Mouse (Mus musculus): ENCODE results near the gene Gse1. TPM values are rescaled to one million over a fixed set of nuclear protein-coding genes. Genes with fewer than 3 reads are reported as not detected.

The Gse1 gene
- polyA plus RNA-seq, 1 experiment from 2014 or later = 22.2 TPM

DNA sequence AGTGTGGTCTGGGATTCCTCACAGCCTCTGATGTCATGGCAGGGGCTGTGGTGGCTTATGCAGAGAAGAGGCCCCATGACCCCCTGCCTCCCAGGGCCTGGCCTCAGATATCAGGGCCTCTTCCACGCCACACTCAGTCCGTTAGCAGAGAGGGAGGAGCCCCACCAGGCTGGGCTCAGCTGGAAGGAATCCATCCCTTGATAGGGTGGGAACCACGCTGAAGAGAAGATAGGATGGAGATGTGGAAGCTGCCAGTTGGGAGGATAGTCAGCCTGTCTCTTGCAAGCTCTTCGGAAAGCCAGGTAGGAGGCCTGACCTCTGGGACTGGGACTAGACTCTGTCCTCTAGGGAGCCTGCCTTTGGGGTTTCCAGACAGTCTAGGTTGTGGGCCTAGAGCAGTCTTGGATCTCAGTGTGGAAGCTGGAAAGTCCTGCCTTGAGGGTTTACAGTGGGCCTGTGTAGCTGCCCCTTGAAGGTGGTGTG is 270.1 kb downstream of the Gse1 start:
- Histone ChIP-seq H3K4me1 (replicated peaks; ENCODE audit: control insufficient read depth, insufficient read depth, low read length) (peaks cover 67% of the 10 kb centered on the region), H3K4me3 (ENCODE audit: low read depth, low read length) (no peak overlapping the region), H3K27me3 (ENCODE audit: control insufficient read depth, insufficient read depth, low read length) (no peaks in the 10 kb centered on the region; the same call in 1 of the 2 replicates), H3K9me3 (ENCODE audit: control insufficient read depth, low read length) (no peaks in the 10 kb centered on the region), H3K4me2 (ENCODE audit: low read depth, low read length, severe bottlenecking) (peak overlapping the region; percentile 44), H3K36me3 (ENCODE audit: control insufficient read depth, insufficient read depth, low read length) (no peaks in the 10 kb centered on the region), H3K9ac (ENCODE audit: low read length) (peak overlapping the region; percentile 39), H3K27ac (ENCODE audit: low read depth, low read length) (peak overlapping the region; percentile 42; the same call in 1 of the 2 replicates)
- ATAC-seq (replicated peaks; ENCODE audit: low FRiP score) = peak; percentile 25; the same call in 1 of the 2 replicates
- DNase-seq (ENCODE audit: low spot score) = no peak
- 17% methylated on average over 4 of the region's 4 CpGs for WGBS

DNA sequence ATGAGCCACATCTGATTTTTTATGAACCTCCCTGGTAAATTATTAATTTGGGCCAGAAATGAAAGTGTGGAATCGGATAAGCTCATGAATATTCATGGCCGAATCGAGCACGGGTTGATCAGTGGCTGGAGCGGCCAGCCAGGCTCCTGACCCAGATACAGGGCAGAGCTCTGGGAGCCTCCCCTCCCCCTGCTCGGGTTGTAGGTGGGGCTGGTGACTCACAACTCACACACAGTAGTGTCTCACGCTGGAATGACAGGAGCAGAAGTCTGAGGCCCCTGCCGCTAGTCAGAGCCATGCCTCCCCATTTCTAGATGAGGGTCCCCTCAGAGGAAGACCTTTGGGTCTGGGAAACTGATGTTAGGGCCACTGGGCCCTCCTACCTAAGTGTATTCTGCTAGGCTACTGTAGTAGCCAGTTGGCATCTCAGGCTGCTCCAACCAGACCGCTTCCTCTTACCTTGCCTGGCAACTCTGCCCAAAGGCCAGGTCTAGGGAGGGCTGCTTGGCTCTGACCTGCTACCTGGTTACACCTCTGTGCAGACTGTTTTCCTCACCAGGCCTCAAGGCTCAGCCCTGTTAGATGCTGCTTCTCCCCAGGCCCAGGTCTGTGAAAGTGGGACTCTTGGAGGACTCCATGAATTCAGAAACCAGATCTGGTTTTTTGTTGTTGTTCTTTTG is 270.8 kb downstream of the Gse1 start:
- WGBS = 13% methylated on average over 9 of the region's 9 CpGs
- H3K4me3 ChIP-seq (ENCODE audit: low read depth, low read length) = no peak overlapping the region
- H3K4me2 ChIP-seq (ENCODE audit: low read depth, low read length, severe bottlenecking) = peak overlapping the region; percentile 44
- ATAC-seq (replicated peaks; ENCODE audit: low FRiP score) = peak; percentile 52
- peak overlapping the region; percentile 39 for H3K9ac ChIP-seq (ENCODE audit: low read length)
- peaks cover 64% of the 10 kb centered on the region for H3K4me1 ChIP-seq (replicated peaks; ENCODE audit: control insufficient read depth, insufficient read depth, low read length)
- H3K27me3 ChIP-seq (ENCODE audit: control insufficient read depth, insufficient read depth, low read length) = no peaks in the 10 kb centered on the region
- no peaks in the 10 kb centered on the region for H3K36me3 ChIP-seq (ENCODE audit: control insufficient read depth, insufficient read depth, low read length)
- no peaks in the 10 kb centered on the region for H3K9me3 ChIP-seq (ENCODE audit: control insufficient read depth, low read length)
- no peak for DNase-seq (ENCODE audit: low spot score)
- H3K27ac ChIP-seq (ENCODE audit: low read depth, low read length) = peak overlapping the region; percentile 50; the same call in 1 of the 2 replicates

DNA sequence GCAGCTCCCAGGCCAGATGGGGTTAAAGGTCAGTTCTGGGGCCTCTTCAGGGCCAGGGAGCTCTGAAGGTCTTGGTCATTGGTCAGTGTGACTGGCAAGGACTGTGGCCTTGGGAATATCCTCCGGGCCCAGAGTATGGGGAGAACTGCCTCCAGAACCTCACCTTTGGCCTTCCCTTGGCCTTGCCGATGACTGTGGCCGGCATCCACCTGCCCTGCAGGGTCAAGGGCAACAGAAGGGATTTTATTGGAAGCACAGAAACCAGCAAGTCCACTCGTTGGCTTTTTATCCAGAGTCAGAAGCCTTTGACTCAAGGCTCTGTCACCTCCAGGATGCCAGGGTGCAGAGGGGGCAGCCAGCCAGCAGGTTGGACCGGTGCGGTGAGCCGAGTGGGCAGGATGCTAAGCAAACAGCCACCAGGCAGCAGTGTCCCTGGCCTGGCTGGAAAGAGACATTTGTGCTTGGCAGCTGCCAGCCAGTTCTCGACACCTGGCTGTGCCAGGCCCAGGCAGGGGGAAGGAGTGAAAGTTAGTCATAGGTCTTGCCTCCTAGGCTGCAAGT is 272.5 kb downstream of the Gse1 start:
- H3K27me3 ChIP-seq (ENCODE audit: control insufficient read depth, insufficient read depth, low read length) = no peaks in the 10 kb centered on the region
- H3K9ac ChIP-seq (ENCODE audit: low read length) = no peak overlapping the region
- no peak for ATAC-seq (replicated peaks; ENCODE audit: low FRiP score)
- H3K4me1 ChIP-seq (replicated peaks; ENCODE audit: control insufficient read depth, insufficient read depth, low read length) = peaks cover 69% of the 10 kb centered on the region
- no peak for DNase-seq (ENCODE audit: low spot score)
- no peaks in the 10 kb centered on the region for H3K36me3 ChIP-seq (ENCODE audit: control insufficient read depth, insufficient read depth, low read length)
- H3K27ac ChIP-seq (ENCODE audit: low read depth, low read length) = no peak overlapping the region
- H3K9me3 ChIP-seq (ENCODE audit: control insufficient read depth, low read length) = no peaks in the 10 kb centered on the region
- H3K4me3 ChIP-seq (ENCODE audit: low read depth, low read length) = no peak overlapping the region
- WGBS = 76% methylated on average over 8 of the region's 8 CpGs
- H3K4me2 ChIP-seq (ENCODE audit: low read depth, low read length, severe bottlenecking) = no peak overlapping the region

DNA sequence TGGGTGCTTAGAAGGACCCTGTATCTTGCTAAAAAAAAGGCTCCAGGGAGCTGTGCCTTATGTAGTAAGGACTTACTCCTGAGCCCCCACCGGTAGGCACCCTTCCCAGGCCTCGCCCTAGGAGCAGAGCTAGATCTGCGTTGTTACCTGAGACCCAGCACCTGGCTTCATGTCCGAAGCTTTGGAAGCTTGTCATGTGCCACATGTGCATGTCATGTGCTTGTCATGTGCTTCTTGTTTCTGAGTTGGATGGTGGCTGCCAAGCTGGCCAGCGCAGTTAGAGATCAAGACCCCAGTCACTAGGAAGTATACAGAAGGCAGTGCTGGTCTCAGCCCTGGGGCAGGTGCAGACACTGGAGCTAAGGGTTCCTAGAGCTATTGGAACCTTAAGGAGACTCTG is 273.2 kb downstream of the Gse1 start:
- no peaks in the 10 kb centered on the region for H3K36me3 ChIP-seq (ENCODE audit: control insufficient read depth, insufficient read depth, low read length)
- no peak overlapping the region for H3K4me3 ChIP-seq (ENCODE audit: low read depth, low read length)
- H3K4me2 ChIP-seq (ENCODE audit: low read depth, low read length, severe bottlenecking) = no peak overlapping the region
- ATAC-seq (replicated peaks; ENCODE audit: low FRiP score) = no peak
- H3K9me3 ChIP-seq (ENCODE audit: control insufficient read depth, low read length) = no peaks in the 10 kb centered on the region
- peaks cover 72% of the 10 kb centered on the region for H3K4me1 ChIP-seq (replicated peaks; ENCODE audit: control insufficient read depth, insufficient read depth, low read length)
- no peaks in the 10 kb centered on the region for H3K27me3 ChIP-seq (ENCODE audit: control insufficient read depth, insufficient read depth, low read length)
- no peak for DNase-seq (ENCODE audit: low spot score)
- no peak overlapping the region for H3K27ac ChIP-seq (ENCODE audit: low read depth, low read length)
- H3K9ac ChIP-seq (ENCODE audit: low read length) = no peak overlapping the region
- WGBS = 82% methylated on average over 5 of the region's 5 CpGs

DNA sequence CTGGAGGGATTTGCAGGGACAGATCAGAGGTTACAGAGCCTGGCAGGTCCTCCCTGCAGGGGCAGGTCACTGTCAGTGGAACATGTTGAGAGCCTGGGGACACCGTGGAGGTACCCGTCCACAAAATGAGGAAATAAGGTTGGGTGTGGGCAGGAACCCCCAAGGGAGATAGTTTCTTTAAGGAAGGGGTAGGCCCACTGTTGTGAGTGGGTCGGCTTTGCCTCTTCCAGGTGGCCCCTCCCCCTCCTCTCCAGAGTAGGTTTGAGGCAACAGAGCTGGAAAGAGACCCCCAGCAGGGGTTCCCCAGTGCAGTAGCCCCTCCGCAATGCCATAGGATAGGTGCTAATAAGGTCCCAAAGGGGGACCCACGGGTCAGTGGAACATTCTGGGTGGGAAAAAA is 274.2 kb downstream of the Gse1 start:
- DNase-seq (ENCODE audit: low spot score) (no peak), ATAC-seq (replicated peaks; ENCODE audit: low FRiP score) (no peak)
- Histone ChIP-seq H3K4me2 (ENCODE audit: low read depth, low read length, severe bottlenecking) (no peak overlapping the region), H3K36me3 (ENCODE audit: control insufficient read depth, insufficient read depth, low read length) (no peaks in the 10 kb centered on the region), H3K4me1 (replicated peaks; ENCODE audit: control insufficient read depth, insufficient read depth, low read length) (peaks cover 70% of the 10 kb centered on the region), H3K27me3 (ENCODE audit: control insufficient read depth, insufficient read depth, low read length) (peaks cover 4% of the 10 kb centered on the region; the same call in 1 of the 2 replicates), H3K4me3 (ENCODE audit: low read depth, low read length) (no peak overlapping the region), H3K27ac (ENCODE audit: low read depth, low read length) (no peak overlapping the region), H3K9ac (ENCODE audit: low read length) (no peak overlapping the region), H3K9me3 (ENCODE audit: control insufficient read depth, low read length) (no peaks in the 10 kb centered on the region)
- WGBS = 69% methylated on average over 5 of the region's 5 CpGs

DNA sequence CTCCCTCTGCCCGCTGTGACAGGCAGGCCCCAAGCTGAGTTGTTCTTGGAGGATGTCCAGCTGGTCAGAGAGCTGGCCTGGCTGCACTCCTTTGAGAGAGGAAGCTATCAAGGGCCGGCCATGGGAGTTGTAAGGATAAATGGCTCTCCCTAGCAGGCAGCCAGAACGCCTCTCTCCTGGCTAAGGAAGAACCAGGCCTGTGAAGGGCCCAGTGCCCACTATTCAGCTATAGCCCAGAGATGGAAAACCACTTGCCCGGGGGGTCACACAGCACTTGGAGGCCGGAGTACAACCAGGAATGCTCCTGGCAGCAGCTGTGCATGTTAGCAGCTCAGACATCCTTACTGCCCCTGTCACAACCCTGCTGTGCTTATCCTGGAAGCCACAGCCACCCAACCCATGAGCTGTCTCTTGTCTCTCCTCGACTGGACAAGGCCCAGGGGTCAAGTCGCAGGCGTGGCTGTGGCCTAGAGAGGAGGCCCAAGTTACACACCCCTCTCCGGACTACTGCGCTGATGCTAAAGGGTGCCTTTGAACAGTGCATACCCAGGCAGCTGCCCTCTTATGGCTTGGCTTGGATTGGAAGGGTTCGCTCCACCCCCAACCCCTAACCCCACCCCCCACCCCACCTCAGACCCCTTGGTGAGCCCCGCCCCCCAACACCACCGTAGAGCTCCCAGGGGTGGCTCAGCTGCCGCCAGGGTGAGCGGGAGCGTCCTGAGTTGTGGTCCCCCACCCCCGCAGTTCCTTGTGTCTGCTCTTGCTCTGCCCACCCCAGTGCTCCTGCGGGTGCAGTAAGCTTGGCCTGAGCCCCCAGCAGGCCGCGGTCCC is 276.2 kb downstream of the Gse1 start:
- 6% methylated on average over 20 of the region's 20 CpGs for WGBS
- Histone ChIP-seq H3K36me3 (ENCODE audit: control insufficient read depth, insufficient read depth, low read length) (no peaks in the 10 kb centered on the region), H3K4me2 (ENCODE audit: low read depth, low read length, severe bottlenecking) (peak overlapping the region; percentile 44), H3K9me3 (ENCODE audit: control insufficient read depth, low read length) (no peaks in the 10 kb centered on the region), H3K4me3 (ENCODE audit: low read depth, low read length) (0 out of 2 replicates have a peak overlapping the region, but pooled peaks have one; percentile 0), H3K27me3 (ENCODE audit: control insufficient read depth, insufficient read depth, low read length) (peaks cover 4% of the 10 kb centered on the region; the same call in 1 of the 2 replicates), H3K4me1 (replicated peaks; ENCODE audit: control insufficient read depth, insufficient read depth, low read length) (peaks cover 71% of the 10 kb centered on the region), H3K27ac (ENCODE audit: low read depth, low read length) (peak overlapping the region; percentile 84), H3K9ac (ENCODE audit: low read length) (peak overlapping the region; percentile 44)
- ATAC-seq (replicated peaks; ENCODE audit: low FRiP score) (peak; percentile 47), DNase-seq (ENCODE audit: low spot score) (no peak)

DNA sequence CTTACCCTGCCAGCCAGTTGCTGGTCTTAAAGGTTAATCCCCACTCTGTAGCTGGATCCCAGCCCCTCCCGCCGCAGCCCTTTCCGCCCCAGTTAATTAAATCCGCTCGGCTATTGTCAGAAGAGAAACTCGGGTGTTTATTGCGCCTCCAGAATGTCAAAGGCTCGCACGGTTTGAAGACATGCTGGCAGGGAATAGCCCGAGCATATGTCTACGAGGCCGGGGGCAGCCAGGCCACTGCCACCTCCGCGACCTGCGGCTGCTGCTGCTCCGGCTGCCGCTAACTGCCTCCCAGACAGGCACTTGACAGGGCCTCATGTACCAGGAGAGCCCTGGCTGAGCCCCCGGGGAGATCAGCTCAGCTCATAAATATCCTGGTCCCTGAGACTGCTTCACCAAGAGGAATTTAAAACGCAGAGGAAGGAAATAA is 276.8 kb downstream of the Gse1 start:
- H3K9me3 ChIP-seq (ENCODE audit: control insufficient read depth, low read length) = no peaks in the 10 kb centered on the region
- no peaks in the 10 kb centered on the region for H3K36me3 ChIP-seq (ENCODE audit: control insufficient read depth, insufficient read depth, low read length)
- under 1% methylated on average over 19 of the region's 19 CpGs for WGBS
- peak; percentile 28 for ATAC-seq (replicated peaks; ENCODE audit: low FRiP score)
- DNase-seq (ENCODE audit: low spot score) = peak; percentile 81
- peak overlapping the region; percentile 4; the same call in 1 of the 2 replicates for H3K9ac ChIP-seq (ENCODE audit: low read length)
- H3K4me2 ChIP-seq (ENCODE audit: low read depth, low read length, severe bottlenecking) = peak overlapping the region; percentile 44
- H3K4me3 ChIP-seq (ENCODE audit: low read depth, low read length) = peak overlapping the region; percentile 0; the same call in 1 of the 2 replicates
- peaks cover 77% of the 10 kb centered on the region for H3K4me1 ChIP-seq (replicated peaks; ENCODE audit: control insufficient read depth, insufficient read depth, low read length)
- H3K27me3 ChIP-seq (ENCODE audit: control insufficient read depth, insufficient read depth, low read length) = peaks cover 4% of the 10 kb centered on the region; the same call in 1 of the 2 replicates
- H3K27ac ChIP-seq (ENCODE audit: low read depth, low read length) = peak overlapping the region; percentile 84

DNA sequence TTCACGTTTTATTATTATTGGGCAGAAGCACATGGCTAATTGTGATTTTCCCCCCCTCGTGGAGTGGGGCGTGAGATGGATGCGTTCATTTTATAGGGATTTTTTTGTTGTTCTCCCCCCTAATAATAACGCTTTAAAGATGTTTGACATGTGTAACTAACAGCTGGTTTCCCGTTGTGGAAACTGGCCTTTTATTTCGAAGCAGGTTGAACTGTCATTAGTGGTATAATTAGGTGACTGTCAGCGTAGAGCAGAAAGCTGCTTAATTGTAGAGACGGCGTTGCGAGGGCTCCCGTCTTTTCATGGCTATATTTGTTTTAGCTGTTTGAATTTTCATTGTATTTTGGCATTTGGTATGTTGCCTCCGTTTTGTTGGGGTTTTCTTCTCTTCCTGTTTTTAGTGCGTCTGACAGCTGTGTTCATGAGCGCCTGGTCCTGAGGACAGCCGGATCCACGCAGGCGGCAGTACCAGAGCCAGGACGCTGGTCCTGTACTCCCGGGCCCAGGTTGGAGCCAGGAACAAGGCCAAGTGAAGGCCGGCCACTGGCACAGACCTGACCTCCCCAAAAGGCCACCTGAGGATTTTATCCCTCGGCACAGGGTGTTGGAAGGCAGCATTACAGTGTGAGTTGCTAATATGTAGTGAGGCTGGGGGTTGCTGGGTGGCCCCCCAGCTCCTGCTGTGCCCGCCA is 277.5 kb downstream of the Gse1 start:
- H3K4me1 ChIP-seq (replicated peaks; ENCODE audit: control insufficient read depth, insufficient read depth, low read length) = peaks cover 77% of the 10 kb centered on the region
- H3K9ac ChIP-seq (ENCODE audit: low read length) = peak overlapping the region; percentile 4
- peak overlapping the region; percentile 84 for H3K27ac ChIP-seq (ENCODE audit: low read depth, low read length)
- H3K36me3 ChIP-seq (ENCODE audit: control insufficient read depth, insufficient read depth, low read length) = no peaks in the 10 kb centered on the region
- DNase-seq (ENCODE audit: low spot score) = no peak
- H3K4me3 ChIP-seq (ENCODE audit: low read depth, low read length) = no peak overlapping the region
- ATAC-seq (replicated peaks; ENCODE audit: low FRiP score) = no peak
- peaks cover 6% of the 10 kb centered on the region; the same call in 1 of the 2 replicates for H3K27me3 ChIP-seq (ENCODE audit: control insufficient read depth, insufficient read depth, low read length)
- no peaks in the 10 kb centered on the region for H3K9me3 ChIP-seq (ENCODE audit: control insufficient read depth, low read length)
- H3K4me2 ChIP-seq (ENCODE audit: low read depth, low read length, severe bottlenecking) = peak overlapping the region; percentile 44
- 8% methylated on average over 23 of the region's 23 CpGs for WGBS
